Mouse (Mus musculus): ENCODE results near the gene Hist1h2ah.

Gene Hist1h2ah

DNA sequence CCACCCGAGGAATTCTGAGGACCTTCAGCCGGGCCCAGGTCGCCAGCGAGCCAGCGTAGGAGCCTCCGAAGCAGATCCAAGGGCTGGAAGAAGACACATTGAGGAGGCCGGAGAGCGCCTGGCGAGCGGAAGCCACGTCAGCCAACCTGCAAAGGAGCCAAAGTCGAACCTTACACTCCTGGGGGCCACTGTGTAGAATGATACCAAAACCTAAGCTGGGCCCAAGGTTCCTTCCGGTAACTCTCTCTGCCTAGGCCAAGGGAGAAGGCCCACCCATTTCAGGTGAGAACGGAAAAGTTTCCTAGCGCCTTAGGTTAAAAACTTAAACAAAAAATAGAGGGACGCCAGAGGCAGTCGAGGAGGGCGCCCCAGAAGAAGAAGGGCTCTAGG lies 28.3 kb downstream of the Hist1h2ah start:
- no peak for DNase-seq

DNA sequence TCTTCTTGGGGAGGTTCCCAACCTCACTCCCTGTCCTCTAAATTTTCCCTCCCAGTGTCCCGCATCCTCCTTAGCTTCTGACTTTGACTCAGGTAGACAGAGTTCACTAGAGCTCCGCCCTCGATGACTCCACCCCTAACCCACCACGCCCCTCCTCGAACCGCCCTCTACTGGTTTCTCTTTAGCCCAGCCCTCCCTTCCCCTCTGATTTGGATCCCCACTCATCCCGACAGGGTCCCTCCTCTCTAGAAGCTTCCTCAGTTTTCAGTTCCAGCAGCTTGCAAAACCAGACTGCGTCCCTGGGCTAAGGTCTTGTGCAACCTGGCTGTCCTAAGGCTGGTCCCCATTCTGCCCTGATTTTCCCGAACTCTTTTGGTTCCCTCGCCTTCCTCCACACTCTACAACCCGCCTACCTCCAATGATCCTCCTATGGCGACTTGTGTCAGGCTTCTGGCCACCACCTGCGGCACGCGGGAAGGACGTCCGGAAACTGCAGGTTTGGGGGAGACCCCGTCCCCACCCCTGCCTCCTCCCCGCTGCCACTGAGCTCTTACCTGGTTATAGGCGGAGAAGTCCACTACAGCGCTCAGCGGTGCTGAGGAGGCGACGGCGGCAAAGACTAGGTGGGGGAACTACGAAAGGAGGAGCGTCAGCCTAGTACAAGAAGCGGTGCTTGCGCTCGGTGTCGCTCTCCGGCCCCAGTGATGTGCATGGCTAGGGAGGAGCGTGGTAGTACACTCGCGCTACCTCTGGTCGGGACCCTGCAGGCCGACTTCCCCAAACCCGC lies 28.8 kb downstream of the Hist1h2ah start:
- peak; percentile 64 for DNase-seq

DNA sequence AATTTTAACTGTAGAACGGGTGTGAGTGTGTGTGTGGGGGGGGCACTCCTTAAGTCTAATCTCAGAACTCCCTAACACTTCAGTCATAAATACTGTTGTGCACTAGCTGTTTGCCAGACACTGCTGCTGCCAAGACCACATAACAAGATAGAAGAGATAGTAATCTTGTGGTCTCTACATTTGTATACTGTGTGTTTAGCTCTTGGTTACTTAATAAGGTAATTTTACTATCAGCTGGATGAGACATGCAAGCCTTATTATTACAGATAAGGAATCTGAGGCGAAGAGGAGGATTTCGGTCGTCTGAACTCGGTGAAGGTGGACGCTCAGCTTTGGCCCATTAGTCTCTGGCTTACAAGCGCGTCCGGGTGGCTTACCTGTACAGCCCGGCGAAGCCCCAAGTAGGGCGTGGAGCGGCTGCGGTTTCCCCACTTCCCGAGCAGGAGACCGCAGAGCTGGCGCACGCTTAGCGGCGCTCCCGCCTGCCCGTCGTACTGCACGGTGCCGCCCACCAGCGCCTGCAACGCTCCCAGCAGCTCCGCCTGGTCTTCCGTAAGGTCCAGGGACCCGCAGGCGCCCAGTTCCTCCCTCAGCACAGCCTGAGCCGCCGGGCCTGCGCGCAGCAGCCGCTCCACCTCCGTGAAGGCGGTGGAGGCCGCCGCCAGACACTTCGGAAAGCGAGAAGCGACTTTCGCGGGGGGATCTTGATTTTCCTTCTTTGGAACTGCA lies 29.6 kb downstream of the Hist1h2ah start:
- DNase-seq = peak; percentile 67

GRCm38 (mm10) chr13:22001823-22002222 lies 33.5 kb downstream of the Hist1h2ah start:
- DNase-seq = no peak

DNA sequence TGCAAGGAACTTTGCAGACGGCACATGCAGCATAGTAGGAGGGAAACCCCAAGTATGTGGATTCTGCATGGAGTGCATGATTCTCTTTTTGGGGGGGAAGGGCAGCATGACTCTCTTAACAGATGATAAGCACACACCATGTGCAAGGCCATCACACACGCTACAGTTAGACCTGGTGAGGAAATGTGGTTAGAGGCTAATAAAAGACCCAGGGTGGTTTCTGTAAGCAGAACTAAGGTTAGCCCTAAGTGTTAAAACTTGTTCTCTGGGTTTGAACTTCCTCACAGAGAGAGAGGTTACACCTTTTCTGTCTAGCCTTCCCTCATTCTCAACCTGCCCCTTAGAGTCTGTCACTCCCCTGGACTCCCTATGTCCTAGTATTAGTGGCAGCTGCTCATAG lies 34.0 kb downstream of the Hist1h2ah start:
- no peak for DNase-seq

DNA sequence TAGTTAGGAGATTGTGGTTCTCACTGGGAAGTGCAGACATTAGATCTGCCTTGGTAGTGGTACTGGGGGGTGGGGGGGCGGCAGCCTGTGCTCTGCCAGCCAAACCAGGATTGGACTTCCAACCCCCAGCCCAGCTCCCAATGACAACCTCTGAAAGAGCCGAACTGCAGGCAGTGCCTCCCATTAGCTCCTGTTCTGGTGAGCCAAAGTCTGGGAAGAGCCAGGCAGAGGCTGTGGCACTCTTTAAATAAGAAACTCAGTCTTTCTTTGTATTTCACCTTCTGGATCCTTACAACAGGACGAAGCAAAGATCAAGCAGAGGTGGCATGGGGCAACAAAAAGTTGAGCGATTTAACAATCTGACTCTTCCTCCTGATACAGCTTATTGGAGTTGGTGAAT lies 36.2 kb downstream of the Hist1h2ah start:
- no peak for DNase-seq

DNA sequence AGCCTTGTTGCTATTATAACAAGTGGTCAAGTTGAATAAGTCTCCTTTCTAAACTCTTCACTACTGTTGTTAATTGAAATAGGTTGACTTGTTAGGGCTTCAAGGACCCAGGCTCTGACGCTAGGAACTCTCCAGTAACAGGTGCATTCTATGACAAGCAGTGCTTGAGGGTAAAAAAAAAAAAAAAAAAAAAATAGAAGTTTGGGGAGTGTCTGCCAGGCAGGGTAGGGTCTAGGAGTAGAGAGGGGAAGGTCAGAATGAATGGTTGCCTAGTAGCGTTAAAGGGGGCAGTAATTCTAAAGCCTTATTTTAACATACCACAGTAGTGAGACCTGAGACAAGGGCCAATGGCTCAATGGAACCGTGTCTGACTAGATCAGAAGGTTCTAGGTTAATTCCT lies 37.0 kb downstream of the Hist1h2ah start:
- DNase-seq = no peak

DNA sequence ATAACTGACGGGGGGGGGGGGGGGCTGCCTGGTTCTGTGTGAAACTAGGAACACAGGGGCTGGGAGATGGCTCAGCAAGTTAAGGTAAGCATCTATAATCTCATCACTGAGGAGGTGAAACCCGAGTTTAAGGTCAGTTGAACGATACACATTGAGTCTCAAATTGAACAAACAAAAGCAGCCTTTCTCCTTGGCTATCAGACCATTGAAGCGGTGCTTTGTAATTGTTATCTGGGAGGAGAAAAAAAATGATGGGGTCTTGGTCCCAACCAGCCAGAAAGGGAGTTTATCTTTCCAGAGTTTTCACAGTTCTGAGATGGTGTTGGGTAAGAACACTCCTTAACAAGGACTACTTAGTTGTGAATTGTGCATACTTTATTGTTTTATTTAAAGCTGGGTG lies 37.5 kb downstream of the Hist1h2ah start:
- DNase-seq = no peak

- no peak for DNase-seq
Observed at GRCm38 (mm10) chr13:21997201-21997820, 38.1 kb downstream of the Hist1h2ah start.

DNA sequence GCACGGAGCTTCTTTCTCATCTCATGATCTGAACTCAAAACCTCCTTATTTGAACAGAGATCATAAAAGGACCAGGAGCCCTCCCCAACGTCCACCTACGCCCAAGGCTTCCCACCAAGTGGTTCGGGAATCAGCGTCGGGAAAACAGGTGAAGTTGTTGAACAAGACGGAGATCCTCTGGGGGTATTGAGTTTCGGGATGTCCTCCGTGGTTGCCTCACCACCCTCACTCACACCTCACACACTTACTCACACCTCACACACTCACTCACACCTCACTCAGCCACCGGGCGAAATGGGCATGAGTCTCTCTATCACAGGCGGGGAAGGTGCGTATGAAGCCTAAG lies 38.6 kb downstream of the Hist1h2ah start:
- no peak for DNase-seq

- DNase-seq = no peak
Observed at GRCm38 (mm10) chr13:21996101-21996839, 39.1 kb downstream of the Hist1h2ah start.

GRCm38 (mm10) chr13:21995331-21995914 lies 39.9 kb downstream of the Hist1h2ah start:
- peak; percentile 46 for DNase-seq

DNA sequence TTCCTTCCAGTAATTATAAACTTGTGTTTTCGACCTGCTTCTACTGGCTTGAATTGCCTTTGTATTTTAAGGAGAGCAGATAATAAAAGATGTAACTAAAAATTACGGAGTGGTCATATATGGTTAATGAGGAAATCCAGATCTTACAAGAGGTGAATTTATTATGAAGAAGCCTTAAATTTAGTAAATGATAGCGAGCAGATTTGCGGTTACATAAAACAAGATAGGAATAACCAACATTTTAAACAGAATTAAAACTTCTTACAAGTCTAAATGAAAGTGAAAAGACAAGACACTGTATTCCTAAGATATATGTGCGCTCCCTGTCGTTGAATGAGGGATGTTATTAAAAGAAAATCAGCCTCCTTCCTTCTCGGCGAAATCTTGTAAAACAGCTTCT lies 40.5 kb downstream of the Hist1h2ah start:
- no peak for DNase-seq

- DNase-seq = peak; percentile 20
Observed at GRCm38 (mm10) chr13:21993957-21994738, 41.2 kb downstream of the Hist1h2ah start.

DNA sequence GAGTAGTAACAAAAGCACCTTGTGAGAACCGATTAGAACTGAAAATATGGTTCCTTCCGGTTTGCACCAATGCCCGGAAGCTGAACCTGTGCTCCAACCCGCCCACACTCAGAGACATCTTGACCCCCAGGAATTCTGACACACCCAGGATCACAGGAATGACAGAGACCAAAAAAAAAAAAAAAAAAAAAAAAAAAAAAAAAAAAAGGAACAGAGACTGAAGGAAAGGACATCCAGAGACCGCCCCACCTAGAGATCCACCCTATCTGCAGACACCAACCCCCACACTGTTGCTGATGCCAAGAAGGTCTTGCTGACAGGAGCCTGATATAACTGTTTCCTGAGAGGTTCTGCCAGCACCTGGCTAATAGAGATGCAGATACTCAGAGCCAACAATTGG lies 42.8 kb downstream of the Hist1h2ah start:
- DNase-seq = no peak

Data from kidney, postnatal 10 days (tissue).